Mouse (Mus musculus) lung, adult 2 months (tissue): ENCODE measurements around the gene Amigo1.

Experiments
- CTCF ChIP-seq: fragments of 200-500 bp; IDR thresholded peaks from 2 replicates; pipeline ENCODE4 v1.5.1; 2011; ENCODE audit warnings: mild to moderate bottlenecking, low read length, control low read depth; ENCODE audit not compliant: insufficient read depth
- POLR2A ChIP-seq: fragments of 200-500 bp; IDR thresholded peaks from 2 replicates; pipeline ENCODE4 v1.6.1; 2011; ENCODE audit warnings: low read depth, mild to moderate bottlenecking, control low read depth, low read length, borderline replicate concordance; ENCODE audit errors: extremely low read depth

DNA sequence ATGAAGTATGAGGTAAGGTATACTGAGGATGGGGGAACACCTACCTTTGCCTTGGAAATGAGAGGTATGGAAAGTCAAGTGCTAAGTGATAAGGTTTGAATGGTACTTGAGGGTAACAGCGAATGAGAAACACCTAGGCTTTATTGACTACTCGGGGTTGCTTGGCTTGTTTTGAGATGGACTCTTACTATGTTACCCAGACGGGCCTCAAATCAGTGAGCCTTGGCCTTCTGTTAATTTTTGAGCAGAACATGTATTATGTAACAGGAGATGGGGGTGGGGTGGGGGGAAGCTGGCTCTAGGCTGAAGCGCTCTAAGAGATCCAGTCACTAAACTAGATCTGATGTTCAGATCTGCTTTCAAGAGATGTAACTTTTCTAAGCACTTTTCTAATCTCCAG lies 45.5 kb downstream of the Amigo1 start:
- TF ChIP-seq POLR2A (no peak), CTCF (no peak)
